Mouse (Mus musculus) c-Kit-positive CD71-positive TER-119-positive erythroid progenitor cells, embryonic 14.5 days (primary cell): ENCODE results near the gene Hba-a2.
A peak's percentile ranks its signal among the peaks of the same experiment; 100 is the strongest.
"Not testable (repeated sequence)": the region's sequence is repeated elsewhere in the genome, so short reads cannot be mapped to it uniquely, and the experiment has no call there.

Experiments used
- DNase-seq: peaks from one replicate; pipeline ENCODE4 v3.0.0-alpha.2; 2013; ENCODE audit warnings: low spot score

Gene Hba-a2

GRCm38 (mm10) chr11:32283091-32283777, 13.1 kb upstream of the Hba-a2 start, which contains the start of gene Hba-a1:
TSS of gene Hba-a1 (plus strand) at chr11:32283511.
- DNase-seq = peak; percentile 71

- DNase-seq = peak; percentile 81
These were observed 11.7 kb upstream of the Hba-a2 start for GRCm38 (mm10) chr11:32284582-32284981.

GRCm38 (mm10) chr11:32285031-32285775, 11.1 kb upstream of the Hba-a2 start:
- DNase-seq = peak; percentile 89

GRCm38 (mm10) chr11:32285887-32286286, 10.4 kb upstream of the Hba-a2 start:
- DNase-seq = not testable (repeated sequence)

- DNase-seq = peak; percentile 80
These were observed 9.4 kb upstream of the Hba-a2 start, which contains the start of gene Hbq1b for GRCm38 (mm10) chr11:32286695-32287492. TSS of gene Hbq1b (plus strand) at chr11:32286965.

- DNase-seq = no peak
These were observed 8.8 kb upstream of the Hba-a2 start for GRCm38 (mm10) chr11:32287493-32287825.

GRCm38 (mm10) chr11:32292819-32293218, 3.5 kb upstream of the Hba-a2 start:
- not testable (repeated sequence) for DNase-seq

GRCm38 (mm10) chr11:32293479-32293878, 2.8 kb upstream of the Hba-a2 start:
- DNase-seq = peak; percentile 66

GRCm38 (mm10) chr11:32297417-32297816, 1.1 kb downstream of the Hba-a2 start:
- DNase-seq = peak; percentile 71

- peak; percentile 78 for DNase-seq
These were observed 1.7 kb downstream of the Hba-a2 start for GRCm38 (mm10) chr11:32297866-32298531.

- peak; percentile 62 for DNase-seq
These were observed 2.2 kb downstream of the Hba-a2 start for GRCm38 (mm10) chr11:32298532-32298918.

- DNase-seq = not testable (repeated sequence)
These were observed 3.6 kb downstream of the Hba-a2 start, which contains the start of gene Hbq1a for GRCm38 (mm10) chr11:32299865-32300264. TSS of gene Hbq1a (plus strand) at chr11:32300069.

- DNase-seq = no peak
These were observed 4.3 kb downstream of the Hba-a2 start for GRCm38 (mm10) chr11:32300279-32301267.

- DNase-seq = no peak
These were observed 5.2 kb downstream of the Hba-a2 start for GRCm38 (mm10) chr11:32301506-32301905.

- no peak for DNase-seq
These were observed 6.6 kb downstream of the Hba-a2 start for GRCm38 (mm10) chr11:32302824-32303419.

- no peak for DNase-seq
These were observed 7.2 kb downstream of the Hba-a2 start for GRCm38 (mm10) chr11:32303455-32303854.

GRCm38 (mm10) chr11:32307006-32307405, 10.7 kb downstream of the Hba-a2 start:
- DNase-seq = no peak

- no peak for DNase-seq
These were observed 13.2 kb downstream of the Hba-a2 start for GRCm38 (mm10) chr11:32309446-32309845.

GRCm38 (mm10) chr11:32309928-32310327, 13.6 kb downstream of the Hba-a2 start:
- no peak for DNase-seq

GRCm38 (mm10) chr11:32316009-32316408, 19.7 kb downstream of the Hba-a2 start:
- no peak for DNase-seq
